In genomic region chr9:35421730-35422235, GRCm38 (mm10) we compare ENCODE assay signal across 8 mouse cellular contexts. TPM values are rescaled to one million over a fixed set of nuclear protein-coding genes. Genes with fewer than 3 reads are reported as not detected.
DNase-seq lines count a peak whose midpoint lies in the region; ATAC-seq and TF ChIP-seq lines count a peak whose summit lies in the region.

No protein-coding gene starts in this region.

- H3K4me2 ChIP-seq in CH12.LX (ENCODE audit: insufficient read depth, low read depth, poor library complexity, severe bottlenecking): peak overlapping the region; percentile 80
- H3K4me2 ChIP-seq in heart, embryonic 16.5 days (ENCODE audit: low read depth, low read length): peak overlapping the region; percentile 70
- H3K4me2 ChIP-seq in midbrain, embryonic 13.5 days (replicated peaks): peak overlapping the region; percentile 66
- H3K4me2 ChIP-seq in stomach, embryonic 16.5 days (ENCODE audit: low read depth, low read length): peak overlapping the region; percentile 80

- in situ Hi-C loops in CH12.LX (cut with MboI; ENCODE audit: low pct_ligation_motif_present, low pct_unique_long_range_greater_than_20kb, low sequenced_read_pairs): no loop called here

- peak overlapping the region; percentile 94 for H3K9ac ChIP-seq in heart, adult 2 months (ENCODE audit: low read depth, low read length)
- H3K9ac ChIP-seq in CH12.LX (ENCODE audit: insufficient read depth, low read depth): peak overlapping the region; percentile 54; the same call in 1 of the 2 replicates
- H3K9ac ChIP-seq in heart, embryonic 16.5 days (ENCODE audit: low read length): peak overlapping the region; percentile 88
- H3K9ac ChIP-seq in midbrain, embryonic 13.5 days (replicated peaks): peak overlapping the region; percentile 97
- peak overlapping the region; percentile 97 for H3K9ac ChIP-seq in stomach, embryonic 16.5 days (ENCODE audit: low read length)

- H3K9me3 ChIP-seq in CH12.LX (replicated peaks; ENCODE audit: low read length): no peaks in the 10 kb centered on the region
- H3K9me3 ChIP-seq in heart, embryonic 16.5 days (replicated peaks; ENCODE audit: control insufficient read depth, low read length): no peaks in the 10 kb centered on the region
- H3K9me3 ChIP-seq in midbrain, embryonic 13.5 days: no peaks in the 10 kb centered on the region
- H3K9me3 ChIP-seq in stomach, embryonic 16.5 days (replicated peaks; ENCODE audit: control insufficient read depth, low read length): no peaks in the 10 kb centered on the region

- peak; percentile 34 for ATAC-seq in heart, embryonic 16.5 days (replicated peaks; ENCODE audit: extremely low read depth, insufficient read depth, low FRiP score)
- ATAC-seq in midbrain, embryonic 13.5 days: peak; percentile 82
- no peak for ATAC-seq in stomach, embryonic 16.5 days (ENCODE audit: insufficient read depth, low FRiP score)

- WGBS in heart, adult 2 months: 1% methylated on average over 35 of the region's 35 CpGs
- 0% methylated on average over 35 of the region's 35 CpGs for WGBS in heart, embryonic 16.5 days
- 0% methylated on average over 35 of the region's 35 CpGs for WGBS in midbrain, embryonic 13.5 days
- WGBS in stomach, embryonic 16.5 days: under 1% methylated on average over 32 of the region's 35 CpGs

- TF ChIP-seq POLR2A in heart, adult 2 months (IDR thresholded peaks at IDR 0.05; ENCODE audit: insufficient read depth, low read depth, low read length): no peak
- TF ChIP-seq POLR2A in CH12.LX (IDR thresholded peaks at IDR 0.05; ENCODE audit: low read depth, low read length): no peak

- no peak for DNase-seq in heart, adult 2 months
- no peak for DNase-seq in heart, adult 9 months (ENCODE audit: low spot score in 2 of 2)
- peak; percentile 40 for DNase-seq in CH12.LX (ENCODE audit: extremely low read depth)
- peak; percentile 49 to 54 for DNase-seq in cerebellum, postnatal 36 days
- DNase-seq in left cerebral cortex, postnatal 25 days (ENCODE audit: low spot score in 2 of 2): peak; percentile 38 to 41

- intact Hi-C loops in heart, adult 2 months (cut with DNase I): loop anchor here (5.0 to 10.0 kb wide), 4 partner anchors 86 to 217 kb away; partner anchors contain the start of genes Srpr and Tirap
- intact Hi-C loops in left cerebral cortex, postnatal 25 days (cut with DNase I): loop anchor here (5.0 kb wide), 2 partner anchors 121 to 139 kb away; no protein-coding TSS in a partner anchor

- dilution Hi-C loops in CH12.LX (cut with MboI; ENCODE audit: extremely low pct_ligation_motif_present, extremely low pct_unique_long_range_greater_than_20kb, low sequenced_read_pairs): no loop called here

- TF ChIP-seq RAD21 in CH12.LX (IDR thresholded peaks at IDR 0.05; ENCODE audit: low read depth, low read length): no peak; the same call in 1 of the 2 replicates

- H3K4me1 ChIP-seq in heart, adult 2 months (ENCODE audit: control insufficient read depth, insufficient read depth, low read length): no peaks in the 10 kb centered on the region; the same call in 1 of the 2 replicates
- H3K4me1 ChIP-seq in CH12.LX (ENCODE audit: control insufficient read depth in 1 of 2, insufficient read depth in 2 of 2): peaks cover 0 to 15% of the 10 kb centered on the region in 2 experiments; a peak in 2 of 4 replicates
- H3K4me1 ChIP-seq in heart, embryonic 16.5 days (ENCODE audit: control insufficient read depth, insufficient read depth, low read length): peaks cover 21% of the 10 kb centered on the region
- peaks cover 43% of the 10 kb centered on the region for H3K4me1 ChIP-seq in midbrain, embryonic 13.5 days (replicated peaks)
- peaks cover 20% of the 10 kb centered on the region for H3K4me1 ChIP-seq in stomach, embryonic 16.5 days (ENCODE audit: control insufficient read depth, insufficient read depth, low read length)

- H3K27me3 ChIP-seq in heart, adult 2 months (ENCODE audit: control insufficient read depth, insufficient read depth, low read length): no peaks in the 10 kb centered on the region
- peaks cover 18% of the 10 kb centered on the region for H3K27me3 ChIP-seq in CH12.LX (replicated peaks)
- H3K27me3 ChIP-seq in heart, embryonic 16.5 days (ENCODE audit: control insufficient read depth, insufficient read depth, low read length): no peaks in the 10 kb centered on the region
- peaks cover 20% of the 10 kb centered on the region for H3K27me3 ChIP-seq in midbrain, embryonic 13.5 days
- no peaks in the 10 kb centered on the region for H3K27me3 ChIP-seq in stomach, embryonic 16.5 days (ENCODE audit: control insufficient read depth, insufficient read depth, low read length)

- H3K79me2 ChIP-seq in heart, adult 2 months (replicated peaks; ENCODE audit: control insufficient read depth, insufficient read depth, low read length): no peaks in the 10 kb centered on the region
- H3K79me2 ChIP-seq in CH12.LX (replicated peaks; ENCODE audit: control insufficient read depth, extremely low read depth, insufficient read depth, poor library complexity, severe bottlenecking): no peaks in the 10 kb centered on the region

- peak overlapping the region; percentile 87 for H3K4me3 ChIP-seq in heart, adult 2 months
- peak overlapping the region; percentile 54 to 95 (median 77) for H3K4me3 ChIP-seq in CH12.LX (replicated peaks in 1 of 3; ENCODE audit: low read depth in 2 of 3, low read length in 2 of 3, poor library complexity in 1 of 3)
- H3K4me3 ChIP-seq in heart, embryonic 16.5 days (ENCODE audit: low read length): peak overlapping the region; percentile 78
- peak overlapping the region; percentile 73 for H3K4me3 ChIP-seq in midbrain, embryonic 13.5 days (replicated peaks)
- peak overlapping the region; percentile 99 for H3K4me3 ChIP-seq in stomach, embryonic 16.5 days (replicated peaks; ENCODE audit: low read length)

- H3K36me3 ChIP-seq in heart, adult 2 months (ENCODE audit: control insufficient read depth, insufficient read depth, low read length): no peaks in the 10 kb centered on the region
- H3K36me3 ChIP-seq in CH12.LX (replicated peaks in 1 of 2; ENCODE audit: control insufficient read depth in 1 of 2, insufficient read depth in 1 of 2, low read length in 1 of 2): no peaks in the 10 kb centered on the region
- H3K36me3 ChIP-seq in heart, embryonic 16.5 days (ENCODE audit: control insufficient read depth, insufficient read depth): no peaks in the 10 kb centered on the region
- H3K36me3 ChIP-seq in midbrain, embryonic 13.5 days: no peaks in the 10 kb centered on the region
- H3K36me3 ChIP-seq in stomach, embryonic 16.5 days (ENCODE audit: control insufficient read depth, insufficient read depth, low read length): no peaks in the 10 kb centered on the region

- TF ChIP-seq EP300 in heart, adult 2 months (IDR thresholded peaks at IDR 0.05; ENCODE audit: insufficient read depth, low read depth, low read length): no peak
- no peak for TF ChIP-seq EP300 in CH12.LX (IDR thresholded peaks at IDR 0.05; ENCODE audit: low read length)

- no peak for TF ChIP-seq CTCF in heart, adult 2 months (IDR thresholded peaks at IDR 0.05)
- TF ChIP-seq CTCF in CH12.LX (conservative IDR thresholded peaks at IDR 0.05 in 1 of 2, IDR thresholded peaks at IDR 0.05 in 1 of 2; ENCODE audit: low read depth in 2 of 2, low read length in 2 of 2): no peak

- peak overlapping the region; percentile 82 for H3K27ac ChIP-seq in heart, adult 2 months
- H3K27ac ChIP-seq in CH12.LX (ENCODE audit: insufficient read depth, low read depth): no peak overlapping the region
- H3K27ac ChIP-seq in heart, embryonic 16.5 days (ENCODE audit: low read length): peak overlapping the region; percentile 86
- peak overlapping the region; percentile 95 for H3K27ac ChIP-seq in midbrain, embryonic 13.5 days
- peak overlapping the region; percentile 94 for H3K27ac ChIP-seq in stomach, embryonic 16.5 days (ENCODE audit: low read length)

TF ChIP-seq in CH12.LX, 34 proteins besides CTCF, POLR2A, EP300 and RAD21:
- TF ChIP-seq SIN3A (IDR thresholded peaks at IDR 0.05; ENCODE audit: low read length) (peak; percentile 3; the same call in 1 of the 2 replicates), IRF4 (IDR thresholded peaks at IDR 0.05; ENCODE audit: low read depth, low read length) (no peak), CHD2 (IDR thresholded peaks at IDR 0.05; ENCODE audit: low read length) (no peak)

RNA-seq across cellular contexts. Expression of gene Cdon, which starts 0.9 kb away (rescaled TPM):
- 10 to 100 TPM in 1 of 2 experiments, 1 to 10 TPM in 1; 9.7 to 10.2 TPM for total RNA-seq in heart, adult 2 months (2021)
- 6.0 and 10.9 TPM in 2 replicates for polyA plus RNA-seq in heart, adult 2 months (2012; rRNA removed)
- 1.9 and 2.3 TPM in 2 replicates for total RNA-seq in CH12.LX (2012; rRNA removed)
- 1.8 TPM in 2 replicates for total RNA-seq in CH12.LX (2014; rRNA removed)
- 2.7 and 2.9 TPM in 2 replicates for polyA plus RNA-seq in CH12.LX (2012; ENCODE audit: insufficient read length, low read depth)
- 5.0 and 5.8 TPM in 2 replicates for polyA plus RNA-seq in heart, embryonic 16.5 days (2015; fragmentation: Nextera tagmentation; extraction: Ambion mirVana)
- 1 to 10 TPM; 7.4 to 7.7 TPM for total RNA-seq in left cerebral cortex, postnatal 25 days (2021)
- 9.2 and 10.7 TPM in 2 replicates for polyA plus RNA-seq in midbrain, embryonic 13.5 days (2015; fragmentation: Nextera tagmentation; extraction: Ambion mirVana)
- polyA plus RNA-seq in stomach, embryonic 16.5 days (2015; fragmentation: Nextera tagmentation; extraction: Ambion mirVana): 7.6 TPM in 2 replicates

Comparison
In these comparisons a context has a peak if more than half of its experiments do, and no peak if none do; other contexts are left out.
1. DNase-seq: peak in CH12.LX (single experiment), cerebellum, postnatal 36 days (2 of 2) and left cerebral cortex, postnatal 25 days (2 of 2); none in heart, adult 2 months (0 of 2) and heart, adult 9 months (0 of 2).
2. Peak in every context shown above with its lines, with median percentiles within 50 percentile points of each other: H3K4me3 ChIP-seq, H3K9ac ChIP-seq and H3K4me2 ChIP-seq.